17 mouse cellular contexts compared by ENCODE assay signal in genomic region chr15:5658796-5659195, GRCm38 (mm10).
DNase-seq lines count a peak whose midpoint lies in the region; ATAC-seq lines count a peak whose summit lies in the region.
"Had no signal": no experiment of that assay in that cellular context is flagged by ENCODE, and none has a peak within 500 bp of the region (broad histone marks: within the 10 kb centered on the region; RNA-seq: fewer than 3 reads in every experiment).

No protein-coding gene starts in this region.

- H3K4me3 ChIP-seq in kidney, embryonic 15.5 days (replicated peaks) = no peak overlapping the region
- no peak overlapping the region for H3K4me3 ChIP-seq in liver, embryonic 15.5 days (replicated peaks)
- H3K4me3 ChIP-seq: gastrocnemius, adult 2 months; hindbrain, embryonic 10.5 days; neural tube, embryonic 13.5 days had no signal

- intact Hi-C loops in heart, postnatal 10 days (cut with DNase I) = no loop called here

- no peak overlapping the region for H3K4me2 ChIP-seq in kidney, embryonic 15.5 days
- H3K4me2 ChIP-seq in liver, embryonic 15.5 days = peak overlapping the region; percentile 18; the same call in 1 of the 2 replicates
- H3K4me2 ChIP-seq: midbrain, embryonic 11.5 days; neural tube, embryonic 13.5 days had no signal

- no peaks in the 10 kb centered on the region for H3K4me1 ChIP-seq in kidney, embryonic 15.5 days
- H3K4me1 ChIP-seq in liver, embryonic 15.5 days (replicated peaks) = peaks cover 16% of the 10 kb centered on the region
- H3K4me1 ChIP-seq: hindbrain, embryonic 10.5 days; neural tube, embryonic 13.5 days had no signal

- WGBS in kidney, embryonic 15.5 days = 84% methylated on average over 6 of the region's 6 CpGs
- 28% methylated on average over 6 of the region's 6 CpGs for WGBS in liver, embryonic 15.5 days (ENCODE audit: insufficient replicate concordance)

- no peaks in the 10 kb centered on the region for H3K36me3 ChIP-seq in kidney, embryonic 15.5 days
- H3K36me3 ChIP-seq in liver, embryonic 15.5 days (replicated peaks) = no peaks in the 10 kb centered on the region
- H3K36me3 ChIP-seq: hindbrain, embryonic 10.5 days; neural tube, embryonic 13.5 days had no signal

- no peak for DNase-seq in kidney, adult 11 months
- no peak for DNase-seq in heart, postnatal 10 days
- DNase-seq in embryo, embryonic 9.5 days (ENCODE audit: extremely low spot score) = no peak
- DNase-seq: cerebellum, adult 11 months; cerebellum, postnatal 25 days; forebrain, postnatal 0 days; gastrocnemius, adult 2 months; heart, adult 11 months; lung, postnatal 14 days; right cerebral cortex, postnatal 4 days had no signal

- ATAC-seq in kidney, embryonic 15.5 days (replicated peaks; ENCODE audit: low FRiP score) = 0 out of 2 replicates have a peak, but pooled peaks have one; percentile 60
- ATAC-seq in erythroblast, adult 5-6 weeks (replicated peaks; ENCODE audit: low FRiP score, poor library complexity, severe bottlenecking) = peak; percentile 99
- peak; percentile 100 for ATAC-seq in liver, embryonic 15.5 days (ENCODE audit: insufficient read depth)
- no peak for ATAC-seq in granulocyte monocyte progenitor cell, adult 5-6 weeks (replicated peaks; ENCODE audit: poor library complexity, severe bottlenecking)
- ATAC-seq: forebrain, postnatal 0 days had no signal

- H3K9me3 ChIP-seq in kidney, embryonic 15.5 days (replicated peaks) = no peaks in the 10 kb centered on the region
- no peaks in the 10 kb centered on the region for H3K9me3 ChIP-seq in liver, embryonic 15.5 days (replicated peaks)
- H3K9me3 ChIP-seq: hindbrain, embryonic 10.5 days; neural tube, embryonic 13.5 days had no signal

- H3K9ac ChIP-seq in kidney, embryonic 15.5 days = no peak overlapping the region
- no peak overlapping the region for H3K9ac ChIP-seq in liver, embryonic 15.5 days
- H3K9ac ChIP-seq: forebrain, postnatal 0 days; neural tube, embryonic 13.5 days had no signal

- H3K27me3 ChIP-seq in kidney, embryonic 15.5 days = no peaks in the 10 kb centered on the region
- no peaks in the 10 kb centered on the region for H3K27me3 ChIP-seq in liver, embryonic 15.5 days
- H3K27me3 ChIP-seq: neural tube, embryonic 13.5 days had no signal

- H3K27ac ChIP-seq in kidney, embryonic 15.5 days = no peak overlapping the region
- H3K27ac ChIP-seq in liver, embryonic 15.5 days (replicated peaks) = peak overlapping the region; percentile 66; the same call in 1 of the 2 replicates
- H3K27ac ChIP-seq: gastrocnemius, adult 2 months; hindbrain, embryonic 10.5 days; neural tube, embryonic 13.5 days had no signal
